Mouse (Mus musculus) kidney, postnatal 36 days (tissue): Measurements from ENCODE around the gene Tmem131l.
A peak's percentile ranks its signal among the peaks of the same experiment; 100 is the strongest.
"Not testable (repeated sequence)": the region's sequence is repeated elsewhere in the genome, so short reads cannot be mapped to it uniquely, and the experiment has no call there.

Source experiments
- DNase-seq, 2 experiments: peaks; one replicate each; pipeline ENCODE4 v3.0.0; 2021 to 2022; ENCODE audit warnings: mixed read lengths in 2 of 2

Gene Tmem131l

DNA sequence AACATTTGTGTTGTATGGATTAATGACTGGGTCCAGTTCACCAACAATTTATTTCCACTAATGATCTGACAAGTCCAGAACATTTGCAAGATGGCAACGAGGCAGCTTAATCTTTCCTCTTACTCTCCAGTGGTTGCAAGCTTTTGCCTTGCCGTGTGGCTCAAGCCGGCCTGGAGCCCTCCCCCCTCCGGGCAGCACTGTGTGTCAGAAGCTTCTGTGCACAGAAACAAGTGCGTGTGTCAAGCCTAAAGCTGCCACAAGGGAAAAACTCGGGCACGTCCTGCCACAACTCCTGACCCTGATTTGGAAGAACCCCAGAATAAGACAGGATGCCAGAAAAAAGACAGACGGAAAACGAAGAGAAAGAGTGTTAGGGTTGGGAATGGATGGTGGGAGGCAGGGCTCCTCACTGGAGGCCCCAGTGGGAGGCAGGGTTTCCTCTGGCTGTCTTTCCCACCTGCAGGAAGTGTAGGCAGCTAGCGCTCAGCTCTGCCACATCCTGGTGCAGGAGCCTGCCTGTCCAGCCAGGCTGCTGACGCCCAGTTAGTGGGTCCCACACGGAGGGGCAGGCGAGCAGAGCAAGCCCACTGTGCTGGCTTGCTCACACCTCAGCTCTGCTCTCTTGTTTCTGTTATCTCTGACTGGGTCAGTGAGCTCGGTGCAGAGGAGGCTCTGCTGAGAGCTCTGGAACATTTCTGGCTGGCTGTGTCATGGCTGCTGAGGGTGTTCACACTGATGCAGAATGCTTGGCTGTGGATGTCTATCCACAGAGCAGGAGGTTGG, 135.6 kb downstream of the Tmem131l start:
- DNase-seq, result no peak

- DNase-seq, result no peak
Observed at GRCm38 (mm10) chr3:83902943-83903342, 137.0 kb downstream of the Tmem131l start.

GRCm38 (mm10) chr3:83902459-83902858, 137.5 kb downstream of the Tmem131l start:
- no peak for DNase-seq

- DNase-seq, result no peak
Observed at GRCm38 (mm10) chr3:83900756-83901373, 139.1 kb downstream of the Tmem131l start.

- DNase-seq, result peak; percentile 44 to 71
Observed at GRCm38 (mm10) chr3:83899556-83899955, 140.4 kb downstream of the Tmem131l start.

GRCm38 (mm10) chr3:83898246-83898645, 141.7 kb downstream of the Tmem131l start:
- DNase-seq, result no peak

GRCm38 (mm10) chr3:83895811-83896210, 144.2 kb downstream of the Tmem131l start:
- peak in 1 of 2 experiments; percentile 9 for DNase-seq

DNA sequence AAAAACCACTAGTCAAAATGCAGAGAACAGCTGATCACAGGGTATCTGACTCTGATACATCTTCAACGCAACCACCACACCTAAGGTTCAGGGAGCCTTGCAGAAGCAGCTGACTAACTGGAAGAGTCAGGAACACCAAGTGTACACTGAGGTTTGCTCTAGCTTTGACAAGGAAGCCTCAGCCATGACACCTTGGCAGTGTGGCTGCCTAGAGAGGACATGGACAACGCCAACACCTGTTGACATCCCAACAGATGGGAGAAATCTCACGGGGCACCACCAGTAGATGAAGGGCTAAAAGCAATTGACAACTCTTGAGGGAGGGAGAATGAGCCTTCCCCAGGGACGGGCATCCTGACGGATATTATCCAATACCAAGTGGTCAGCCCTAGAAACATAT, 144.9 kb downstream of the Tmem131l start:
- DNase-seq, result no peak

DNA sequence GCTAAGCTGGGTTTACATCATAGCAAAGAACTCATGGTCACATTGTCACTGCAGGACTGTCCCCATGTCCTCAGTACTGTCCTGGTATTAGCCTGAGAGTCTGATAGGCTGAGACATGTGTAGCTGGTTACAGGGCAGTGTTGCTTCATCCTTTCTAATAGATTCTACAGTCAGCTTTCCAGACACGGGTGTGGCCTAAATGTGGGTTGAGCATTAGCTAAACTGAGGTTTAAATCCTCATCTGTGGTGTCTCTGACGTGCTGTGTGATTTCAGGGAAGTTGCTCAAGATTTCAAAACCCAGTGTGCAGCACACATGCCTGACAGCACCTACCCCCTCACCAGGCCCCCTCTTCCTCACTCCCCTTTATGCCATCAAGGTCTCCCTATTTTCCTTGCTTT, 154.8 kb downstream of the Tmem131l start:
- DNase-seq, result no peak

DNA sequence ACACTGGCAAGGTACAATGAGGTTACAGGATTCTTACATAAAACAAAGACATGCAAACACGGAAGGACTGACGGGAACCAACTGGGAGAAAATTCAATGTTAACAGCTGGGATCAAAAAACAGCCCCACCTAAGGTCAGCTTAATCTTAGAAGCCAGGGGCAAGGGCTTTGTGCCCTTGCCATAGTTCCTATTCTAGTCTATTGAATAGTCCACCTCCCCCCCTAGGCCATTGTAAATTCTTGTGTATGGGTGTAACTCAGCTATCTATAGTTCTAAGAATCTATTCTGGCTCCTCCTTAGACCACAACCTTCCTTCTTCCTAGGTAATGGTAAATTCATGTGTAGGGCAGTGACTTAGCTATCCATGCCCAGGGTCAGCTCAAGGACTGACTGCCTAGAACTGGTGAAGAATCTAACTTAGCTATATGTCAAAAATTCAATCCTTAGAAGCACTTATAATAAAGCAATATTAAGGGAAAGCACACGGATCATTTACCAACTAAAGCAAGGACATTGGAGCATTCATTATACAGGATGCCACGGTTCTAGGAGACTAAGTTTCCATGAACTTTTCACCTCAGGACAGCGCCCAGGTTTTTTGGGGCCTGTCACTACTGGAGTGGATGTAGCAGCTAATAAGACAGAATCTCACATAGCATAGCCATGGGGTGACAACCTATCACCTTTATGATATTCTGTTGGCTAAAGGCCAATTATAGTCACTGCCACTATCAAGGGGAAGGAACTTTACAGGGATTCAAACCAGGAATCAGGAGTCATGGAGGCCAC, 160.5 kb downstream of the Tmem131l start:
- DNase-seq, result not testable (repeated sequence)

GRCm38 (mm10) chr3:83878801-83879200, 161.2 kb downstream of the Tmem131l start:
- no peak for DNase-seq

- DNase-seq, result no peak
Observed at GRCm38 (mm10) chr3:83876299-83876698, 163.7 kb downstream of the Tmem131l start.

DNA sequence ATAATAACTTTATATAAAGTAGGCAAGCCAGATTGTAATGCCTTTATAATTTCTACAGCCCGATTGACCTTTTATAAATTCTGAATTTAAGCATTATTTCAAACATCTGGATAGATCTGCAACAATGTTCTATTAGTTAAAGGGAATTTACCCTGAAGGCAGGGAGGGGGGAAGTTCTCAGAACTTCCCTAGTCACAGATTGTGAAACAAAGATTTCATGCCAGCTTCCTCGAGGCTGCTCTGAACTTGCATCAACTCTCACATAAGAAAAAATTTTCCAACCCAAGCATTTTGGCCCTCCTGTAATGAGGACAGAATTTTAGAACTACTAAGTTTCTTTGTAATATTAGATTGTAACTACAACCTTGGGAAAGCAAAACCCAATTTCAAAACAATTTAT, 164.9 kb downstream of the Tmem131l start:
- DNase-seq, result not testable (repeated sequence)

GRCm38 (mm10) chr3:83872853-83873252, 167.1 kb downstream of the Tmem131l start:
- DNase-seq, result not testable (repeated sequence)

DNA sequence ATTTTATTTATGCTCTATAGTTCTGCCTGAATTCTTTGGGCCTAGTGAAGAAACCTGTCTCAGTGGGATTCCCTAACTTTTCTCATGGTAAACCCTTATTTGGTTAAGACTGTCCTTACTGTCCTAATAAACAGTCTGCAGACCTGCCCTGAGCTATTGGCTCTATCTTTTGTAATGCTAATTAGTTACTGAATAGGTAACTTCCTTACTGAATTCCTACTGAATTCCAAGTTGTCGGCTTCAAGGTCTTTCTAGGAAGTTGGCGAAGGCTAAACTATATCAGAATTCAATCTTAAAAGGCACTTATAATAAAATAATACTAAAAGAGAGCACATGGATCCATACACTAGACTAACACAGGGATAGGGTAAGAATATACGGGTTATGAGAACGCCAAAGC, 168.0 kb downstream of the Tmem131l start:
- not testable (repeated sequence) for DNase-seq

- DNase-seq, result not testable (repeated sequence)
Observed at GRCm38 (mm10) chr3:83871559-83871958, 168.4 kb downstream of the Tmem131l start.

GRCm38 (mm10) chr3:83869776-83870175, 170.2 kb downstream of the Tmem131l start:
- no peak for DNase-seq

DNA sequence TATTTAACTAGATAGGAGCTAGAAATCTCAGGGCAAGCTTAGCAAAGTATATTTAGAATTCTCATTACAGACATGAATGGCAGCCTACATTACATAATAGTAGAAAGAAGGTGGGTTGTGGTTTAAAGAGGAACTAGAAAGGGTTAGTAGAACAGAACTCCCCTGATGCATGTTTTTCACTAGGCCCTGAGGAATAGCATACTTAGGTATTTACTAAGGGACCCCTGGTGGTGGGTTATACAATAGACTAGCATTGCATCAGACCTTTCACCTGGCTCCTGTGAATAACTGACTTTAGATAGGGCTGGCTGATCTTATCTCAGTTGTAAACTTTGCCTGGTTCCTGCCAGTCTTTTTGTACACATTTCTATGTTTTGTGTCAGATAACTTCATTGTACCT, 172.9 kb downstream of the Tmem131l start:
- DNase-seq, result not testable (repeated sequence)

GRCm38 (mm10) chr3:83865216-83865615, 174.8 kb downstream of the Tmem131l start:
- no peak for DNase-seq

- DNase-seq, result no peak
Observed at GRCm38 (mm10) chr3:83864064-83864548, 175.9 kb downstream of the Tmem131l start.

DNA sequence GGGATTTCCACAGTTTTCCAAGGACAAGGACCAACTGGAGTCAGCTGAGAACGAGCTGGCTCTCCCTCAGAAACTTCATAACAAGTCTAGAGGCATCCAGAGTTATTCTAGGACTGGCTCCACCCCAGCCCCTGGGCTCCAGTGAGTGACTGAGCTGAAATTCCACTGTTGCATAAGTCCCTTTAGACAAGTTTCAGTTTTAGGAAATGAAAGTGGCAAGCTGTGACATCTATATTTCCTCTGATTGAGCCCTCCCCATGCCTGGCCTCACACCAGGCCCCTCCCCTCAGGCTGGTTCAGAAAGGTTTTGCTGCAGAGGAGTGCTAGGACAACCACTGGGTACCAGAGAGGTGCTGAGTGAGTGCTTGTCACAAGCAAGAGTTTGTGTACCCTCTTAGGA, 177.0 kb downstream of the Tmem131l start:
- DNase-seq, result peak; percentile 65 to 66

DNA sequence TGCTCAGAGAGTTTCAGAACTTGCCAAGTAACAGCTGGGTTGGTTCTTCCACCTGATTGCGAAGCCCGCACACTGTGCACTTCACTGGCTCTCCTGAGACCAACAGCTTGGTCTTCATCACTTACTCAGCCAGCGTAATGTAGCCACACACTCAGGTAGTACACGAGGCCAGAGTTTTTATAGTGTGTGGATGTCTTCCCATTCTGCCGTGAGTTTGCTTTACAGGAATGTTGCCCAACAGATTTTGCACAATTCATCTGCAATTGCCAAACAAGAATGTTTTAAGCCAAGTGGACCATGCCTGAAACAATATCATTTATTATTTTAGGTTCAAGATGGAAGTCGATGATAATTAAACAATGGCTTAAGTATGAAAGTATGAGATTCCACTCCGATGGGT, 180.4 kb downstream of the Tmem131l start:
- no peak for DNase-seq

DNA sequence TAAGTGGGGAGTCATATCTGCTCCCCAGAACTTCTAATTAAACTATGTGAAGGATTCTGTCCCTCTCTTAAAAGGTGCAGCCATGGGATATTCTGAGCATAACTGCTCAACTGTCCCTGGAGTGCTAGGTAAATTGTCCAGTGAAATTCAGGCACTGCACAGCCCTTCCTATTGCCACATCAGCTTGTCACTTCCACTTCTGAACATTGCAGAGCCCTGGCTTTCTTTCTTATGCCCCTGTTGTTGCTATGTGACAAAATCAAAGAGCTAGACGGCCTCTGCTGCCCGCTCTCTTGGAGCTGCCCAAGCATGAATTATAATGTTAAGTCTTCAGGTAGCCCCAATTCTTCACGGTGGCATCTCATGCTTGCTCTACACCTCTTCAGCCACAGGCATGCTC, 180.9 kb downstream of the Tmem131l start:
- no peak for DNase-seq
